Mouse (Mus musculus) bone marrow macrophage, adult 2 months (primary cell): ENCODE measurements at regions not wholly inside any gene's neighbourhood (a gene's known extent, or its start where the extent isn't known, plus 50 kb on each side); places are given as distances from the start of the nearest gene placed in this dataset.

Experiments
- H3K27ac ChIP-seq: 2 replicates; pipeline ENCODE4 v1.5.1; 2012; ENCODE audit warnings: low read depth, low read length; ENCODE audit not compliant: insufficient read depth
- H3K4me1 ChIP-seq: 2 replicates; pipeline ENCODE4 v1.6.1; 2012; ENCODE audit warnings: low read length; ENCODE audit not compliant: control insufficient read depth, insufficient read depth
- H3K4me3 ChIP-seq: 2 replicates; pipeline ENCODE4 v1.5.1; 2012; ENCODE audit warnings: mild to moderate bottlenecking, low read length, moderate library complexity; ENCODE audit not compliant: insufficient read depth
- CTCF ChIP-seq: IDR thresholded peaks from 2 replicates; pipeline ENCODE4 v1.5.1; 2012; ENCODE audit warnings: low read depth, mild to moderate bottlenecking, low read length, moderate library complexity
- POLR2A ChIP-seq: IDR thresholded peaks from 2 replicates; pipeline ENCODE4 v1.6.1; 2012; ENCODE audit warnings: mild to moderate bottlenecking, low read depth, low read length, borderline replicate concordance

GRCm38 (mm10) chr2:160140166-160140740 lies 193.7 kb downstream of the Gm826 start:
- no peak for TF ChIP-seq POLR2A
- no peak for TF ChIP-seq CTCF
- H3K4me3 ChIP-seq, result no peak overlapping the region
- peaks cover 9% of the 10 kb centered on the region for H3K4me1 ChIP-seq
- H3K27ac ChIP-seq, result no peak overlapping the region

- TF ChIP-seq POLR2A, result no peak
- no peak for TF ChIP-seq CTCF
- peaks cover 9% of the 10 kb centered on the region for H3K4me1 ChIP-seq
- H3K27ac ChIP-seq, result no peak overlapping the region
- H3K4me3 ChIP-seq, result no peak overlapping the region
These were observed 195.9 kb downstream of the Gm826 start for GRCm38 (mm10) chr2:160138091-160138490.

GRCm38 (mm10) chr2:160131797-160132196 lies 202.2 kb downstream of the Gm826 start:
- no peak for TF ChIP-seq CTCF
- Histone ChIP-seq H3K27ac (no peak overlapping the region), H3K4me3 (no peak overlapping the region), H3K4me1 (no peaks in the 10 kb centered on the region)

GRCm38 (mm10) chr2:160131386-160131785 lies 202.6 kb downstream of the Gm826 start:
- H3K4me1 ChIP-seq, result no peaks in the 10 kb centered on the region
- no peak overlapping the region for H3K4me3 ChIP-seq
- no peak for TF ChIP-seq CTCF
- TF ChIP-seq POLR2A, result no peak
- H3K27ac ChIP-seq, result no peak overlapping the region

- TF ChIP-seq CTCF (no peak), POLR2A (no peak)
- Histone ChIP-seq H3K4me3 (no peak overlapping the region), H3K27ac (no peak overlapping the region), H3K4me1 (peaks cover 9% of the 10 kb centered on the region)
These were observed 216.8 kb downstream of the Gm826 start for GRCm38 (mm10) chr2:160117148-160117547.

- TF ChIP-seq POLR2A, result no peak
- no peak for TF ChIP-seq CTCF
- no peak overlapping the region for H3K27ac ChIP-seq
- no peaks in the 10 kb centered on the region for H3K4me1 ChIP-seq
- H3K4me3 ChIP-seq, result no peak overlapping the region
These were observed 222.7 kb downstream of the Gm826 start for GRCm38 (mm10) chr2:160111176-160111692.

GRCm38 (mm10) chr2:160093078-160093477 lies 240.9 kb downstream of the Gm826 start:
- Histone ChIP-seq H3K4me1 (peaks cover 10% of the 10 kb centered on the region), H3K27ac (no peak overlapping the region), H3K4me3 (no peak overlapping the region)
- TF ChIP-seq CTCF (no peak), POLR2A (no peak)

- Histone ChIP-seq H3K4me1 (peaks cover 15% of the 10 kb centered on the region), H3K27ac (no peak overlapping the region), H3K4me3 (no peak overlapping the region)
- TF ChIP-seq CTCF (no peak), POLR2A (no peak)
These were observed 248.0 kb downstream of the Gm826 start for GRCm38 (mm10) chr2:160085999-160086398.

- no peak for TF ChIP-seq POLR2A
- no peak for TF ChIP-seq CTCF
- Histone ChIP-seq H3K4me1 (peaks cover 15% of the 10 kb centered on the region), H3K4me3 (no peak overlapping the region), H3K27ac (peak overlapping the region; percentile 76)
These were observed 250.3 kb downstream of the Gm826 start for GRCm38 (mm10) chr2:160083674-160084073.

- H3K27ac ChIP-seq, result no peak overlapping the region
- peaks cover 15% of the 10 kb centered on the region for H3K4me1 ChIP-seq
- TF ChIP-seq POLR2A, result no peak
- TF ChIP-seq CTCF, result no peak
- no peak overlapping the region for H3K4me3 ChIP-seq
These were observed 251.8 kb downstream of the Gm826 start for GRCm38 (mm10) chr2:160082106-160082653.
